Mouse (Mus musculus) bone marrow macrophage, adult 2 months (primary cell): Measurements from ENCODE around the gene Fam111a. TPM values are rescaled to one million over a fixed set of nuclear protein-coding genes. Genes with fewer than 3 reads are reported as not detected.

Experiments used
- H3K27ac ChIP-seq: 2 replicates; pipeline ENCODE4 v1.5.1; 2012; ENCODE audit warnings: low read depth, low read length; ENCODE audit not compliant: insufficient read depth
- H3K4me1 ChIP-seq: 2 replicates; pipeline ENCODE4 v1.6.1; 2012; ENCODE audit warnings: low read length; ENCODE audit not compliant: control insufficient read depth, insufficient read depth
- H3K4me3 ChIP-seq: 2 replicates; pipeline ENCODE4 v1.5.1; 2012; ENCODE audit warnings: mild to moderate bottlenecking, low read length, moderate library complexity; ENCODE audit not compliant: insufficient read depth
- CTCF ChIP-seq: IDR thresholded peaks from 2 replicates; pipeline ENCODE4 v1.5.1; 2012; ENCODE audit warnings: low read depth, mild to moderate bottlenecking, low read length, moderate library complexity
- POLR2A ChIP-seq: IDR thresholded peaks from 2 replicates; pipeline ENCODE4 v1.6.1; 2012; ENCODE audit warnings: mild to moderate bottlenecking, low read depth, low read length, borderline replicate concordance
- polyA plus RNA-seq: library from polyadenylated mRNA; stranded (reverse); fragments of >200 nt; gene quantifications from 2 replicates; pipeline ENCODE4 v1.2.4, GENCODE M21; 2012; ENCODE audit not compliant: missing spikeins, insufficient read depth, insufficient read length

Gene Fam111a
- polyA plus RNA-seq, 1 experiment, result 101 TPM

GRCm38 (mm10) chr19:12575107-12575506, 29.6 kb downstream of the Fam111a start:
- peak overlapping the region; percentile 87 for H3K4me3 ChIP-seq
- peaks cover 41% of the 10 kb centered on the region for H3K4me1 ChIP-seq
- no peak for TF ChIP-seq CTCF
- TF ChIP-seq POLR2A, result no peak
- peak overlapping the region; percentile 94 for H3K27ac ChIP-seq

- H3K4me1 ChIP-seq, result peaks cover 38% of the 10 kb centered on the region
- peak overlapping the region; percentile 94 for H3K27ac ChIP-seq
- peak overlapping the region; percentile 87 for H3K4me3 ChIP-seq
- TF ChIP-seq CTCF, result no peak
- no peak for TF ChIP-seq POLR2A
Measured at GRCm38 (mm10) chr19:12575514-12575913, 30.0 kb downstream of the Fam111a start.

GRCm38 (mm10) chr19:12576639-12577038, 31.1 kb downstream of the Fam111a start:
- Histone ChIP-seq H3K27ac (peak overlapping the region; percentile 94), H3K4me1 (peaks cover 36% of the 10 kb centered on the region), H3K4me3 (no peak overlapping the region)
- TF ChIP-seq CTCF, result no peak

- peak overlapping the region; percentile 98 for H3K27ac ChIP-seq
- H3K4me3 ChIP-seq, result peak overlapping the region; percentile 37
Measured at GRCm38 (mm10) chr19:12585310-12585709, 39.8 kb downstream of the Fam111a start.

GRCm38 (mm10) chr19:12591908-12592307, 46.4 kb downstream of the Fam111a start:
- H3K4me1 ChIP-seq, result peaks cover 27% of the 10 kb centered on the region
- H3K27ac ChIP-seq, result no peak overlapping the region
- TF ChIP-seq CTCF (no peak), POLR2A (no peak)

More at GRCm38 (mm10) chr19:12585310-12585709, 39.8 kb downstream of the Fam111a start:
- peaks cover 33% of the 10 kb centered on the region for H3K4me1 ChIP-seq
- TF ChIP-seq POLR2A, result no peak
- no peak for TF ChIP-seq CTCF

GRCm38 (mm10) chr19:12595135-12595529, 49.6 kb downstream of the Fam111a start:
- no peak for TF ChIP-seq POLR2A
- TF ChIP-seq CTCF, result no peak
- Histone ChIP-seq H3K4me3 (no peak overlapping the region), H3K27ac (no peak overlapping the region), H3K4me1 (peaks cover 18% of the 10 kb centered on the region)

More at GRCm38 (mm10) chr19:12591908-12592307, 46.4 kb downstream of the Fam111a start:
- H3K4me3 ChIP-seq, result no peak overlapping the region

GRCm38 (mm10) chr19:12595530-12596289, 50.2 kb downstream of the Fam111a start:
- TF ChIP-seq POLR2A (no peak), CTCF (no peak)
- Histone ChIP-seq H3K27ac (peak overlapping the region; percentile 10; the same call in 1 of the 2 replicates), H3K4me3 (peak overlapping the region; percentile 72), H3K4me1 (peaks cover 15% of the 10 kb centered on the region)

- H3K4me1 ChIP-seq, result peaks cover 11% of the 10 kb centered on the region
- TF ChIP-seq POLR2A, result no peak
- TF ChIP-seq CTCF, result no peak
- H3K27ac ChIP-seq, result no peak overlapping the region
- peak overlapping the region; percentile 72 for H3K4me3 ChIP-seq
Measured at GRCm38 (mm10) chr19:12596290-12597072, 50.9 kb downstream of the Fam111a start.

- Histone ChIP-seq H3K4me3 (no peak overlapping the region), H3K27ac (no peak overlapping the region), H3K4me1 (peaks cover 7% of the 10 kb centered on the region)
- TF ChIP-seq POLR2A, result no peak
Measured at GRCm38 (mm10) chr19:12597073-12597405, 51.5 kb downstream of the Fam111a start.

GRCm38 (mm10) chr19:12598674-12599073, 53.1 kb downstream of the Fam111a start:
- no peak overlapping the region for H3K27ac ChIP-seq
- H3K4me1 ChIP-seq, result peaks cover 7% of the 10 kb centered on the region
- TF ChIP-seq CTCF (no peak), POLR2A (no peak)
- no peak overlapping the region for H3K4me3 ChIP-seq
